Mouse (Mus musculus) C2C12 (cell line): ENCODE measurements around the gene Il17rb.

Experiments
- CEBPB ChIP-seq: IDR thresholded peaks from one replicate; pipeline ENCODE4 v1.6.1; 2011; ENCODE audit warnings: low read depth, mild to moderate bottlenecking, control low read depth, moderate library complexity
- CTCF ChIP-seq: IDR thresholded peaks from one replicate; pipeline ENCODE4 v1.5.1; 2011; ENCODE audit not compliant: control insufficient read depth, insufficient read depth, insufficient read length
- FOSL1 ChIP-seq: IDR thresholded peaks from one replicate; pipeline ENCODE4 v1.8.0; 2011; ENCODE audit warnings: mild to moderate bottlenecking, low read length; ENCODE audit not compliant: poor library complexity, insufficient read depth, severe bottlenecking
- MAX ChIP-seq: IDR thresholded peaks from one replicate; pipeline ENCODE4 v1.6.1; 2011; ENCODE audit warnings: mild to moderate bottlenecking, control low read depth
- MYOD1 ChIP-seq: IDR thresholded peaks from one replicate; pipeline ENCODE4 v1.6.1; 2011; ENCODE audit warnings: low read depth; ENCODE audit not compliant: control insufficient read depth, insufficient read length
- MYOG ChIP-seq: IDR thresholded peaks from one replicate; pipeline ENCODE4 v1.6.1; 2011; ENCODE audit not compliant: control insufficient read depth, insufficient read length; ENCODE audit errors: extremely low read depth
- USF1 ChIP-seq: IDR thresholded peaks from one replicate; pipeline ENCODE4 v1.6.1; 2011; ENCODE audit warnings: low read depth, mild to moderate bottlenecking, control low read depth, moderate library complexity

DNA sequence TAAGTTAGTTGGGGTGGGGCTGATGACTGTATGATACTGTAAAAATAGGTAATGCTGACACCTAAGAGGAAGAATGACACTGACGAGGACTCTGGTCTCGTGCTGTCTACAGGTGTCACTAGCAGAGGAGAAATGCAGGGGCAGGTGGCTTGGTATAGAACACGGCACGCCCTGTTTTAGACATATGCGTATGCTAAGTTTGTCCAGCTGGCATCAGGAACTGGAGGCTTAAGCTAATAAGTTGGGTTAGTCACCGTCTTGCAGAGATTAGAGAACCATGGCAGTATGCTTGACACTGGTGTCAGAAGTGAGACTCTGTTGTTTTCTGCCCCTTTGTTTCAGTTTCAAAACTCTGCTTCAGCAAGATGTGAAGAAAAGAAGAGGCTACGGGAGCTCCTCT, 37.2 kb downstream of the Il17rb start:
- TF ChIP-seq CTCF (no peak), MYOG (no peak), MYOD1 (no peak), USF1 (no peak), MAX (no peak), FOSL1 (no peak), CEBPB (no peak)
